Mouse (Mus musculus): ENCODE data around the gene Tas2r118. TPM values are rescaled to one million over a fixed set of nuclear protein-coding genes. Genes with fewer than 3 reads are reported as not detected.

Tas2r118 gene
- polyA plus RNA-seq, 2 experiments = not detected

GRCm38 (mm10) chr6:23936414-23936813 is 33.4 kb downstream of the Tas2r118 start:
- ATAC-seq (ENCODE audit: insufficient read depth) = no peak
- TF ChIP-seq CTCF (IDR thresholded peaks at IDR 0.05; ENCODE audit: low read depth) (no peak), EP300 (IDR thresholded peaks at IDR 0.05; ENCODE audit: low read depth) (no peak)
- 36% methylated on average over 4 of the region's 4 CpGs for WGBS (ENCODE audit: insufficient replicate concordance)

GRCm38 (mm10) chr6:23923806-23924205 is 46.1 kb downstream of the Tas2r118 start:
- no peak for ATAC-seq (ENCODE audit: insufficient read depth)
- WGBS (ENCODE audit: insufficient replicate concordance) = 32% methylated on average over 2 of the region's 2 CpGs
- H3K4me3 ChIP-seq (ENCODE audit: insufficient read depth in 1 of 2, low read depth in 2 of 2, low read length in 2 of 2) = no peak overlapping the region

More at GRCm38 (mm10) chr6:23936414-23936813, 33.4 kb downstream of the Tas2r118 start:
- Histone ChIP-seq H3K4me3 (ENCODE audit: insufficient read depth in 1 of 2, low read depth in 2 of 2, low read length in 2 of 2) (no peak overlapping the region), H3K4me1 (replicated peaks; ENCODE audit: control insufficient read depth in 2 of 2, insufficient read depth in 2 of 2, low read length in 1 of 2) (no peaks in the 10 kb centered on the region), H3K27me3 (ENCODE audit: control insufficient read depth, insufficient read depth, low read length) (no peaks in the 10 kb centered on the region), H3K36me3 (replicated peaks; ENCODE audit: control insufficient read depth, insufficient read depth, low read depth) (no peaks in the 10 kb centered on the region), H3K27ac (no peak overlapping the region), H3K9ac (replicated peaks) (no peak overlapping the region), H3K4me2 (ENCODE audit: low read depth) (no peak overlapping the region), H3K9me3 (ENCODE audit: control insufficient read depth, low read length) (no peaks in the 10 kb centered on the region)
- no peak for DNase-seq (ENCODE audit: low read depth in 3 of 3, low spot score in 3 of 3)

More at GRCm38 (mm10) chr6:23923806-23924205, 46.1 kb downstream of the Tas2r118 start:
- H3K9ac ChIP-seq (replicated peaks) = no peak overlapping the region
- no peak for DNase-seq (ENCODE audit: low read depth in 3 of 3, low spot score in 3 of 3)
- H3K27ac ChIP-seq = no peak overlapping the region
- no peaks in the 10 kb centered on the region for H3K9me3 ChIP-seq (ENCODE audit: control insufficient read depth, low read length)
- H3K36me3 ChIP-seq (replicated peaks; ENCODE audit: control insufficient read depth, insufficient read depth, low read depth) = no peaks in the 10 kb centered on the region
- no peak overlapping the region for H3K4me2 ChIP-seq (ENCODE audit: low read depth)
- no peaks in the 10 kb centered on the region for H3K4me1 ChIP-seq (replicated peaks; ENCODE audit: control insufficient read depth in 2 of 2, insufficient read depth in 2 of 2, low read length in 1 of 2)
- no peaks in the 10 kb centered on the region for H3K27me3 ChIP-seq (ENCODE audit: control insufficient read depth, insufficient read depth, low read length)
- TF ChIP-seq EP300 (IDR thresholded peaks at IDR 0.05; ENCODE audit: low read depth) (no peak), CTCF (IDR thresholded peaks at IDR 0.05; ENCODE audit: low read depth) (no peak)

Other genes with a start within 250 kb of the Tas2r118 start
- gene Cadps2, start 130.6 kb downstream of the Tas2r118 start, polyA plus RNA-seq (2012; rRNA removed) = 0.05 and 0.07 TPM in 2 replicates
- 0.05 and 0.11 TPM in 2 replicates for gene Cadps2, start 130.6 kb downstream of the Tas2r118 start, polyA plus RNA-seq (2014; fragmentation: Nextera tagmentation; extraction: Ambion mirVana)
- gene Slc13a1, start 198.0 kb upstream of the Tas2r118 start, polyA plus RNA-seq (2012; rRNA removed) = not detected in 2 replicates
- not detected in 2 replicates for gene Slc13a1, start 198.0 kb upstream of the Tas2r118 start, polyA plus RNA-seq (2014; fragmentation: Nextera tagmentation; extraction: Ambion mirVana)

All from liver, embryonic 14.5 days (tissue).